Mouse (Mus musculus): ENCODE results near the gene 1700028K03Rik. TPM values are rescaled to one million over a fixed set of nuclear protein-coding genes. Genes with fewer than 3 reads are reported as not detected.
A peak's percentile ranks its signal among the peaks of the same experiment; 100 is the strongest.

1700028K03Rik gene
- polyA plus RNA-seq, 1 experiment from 2014 or later: 0.48 TPM

DNA sequence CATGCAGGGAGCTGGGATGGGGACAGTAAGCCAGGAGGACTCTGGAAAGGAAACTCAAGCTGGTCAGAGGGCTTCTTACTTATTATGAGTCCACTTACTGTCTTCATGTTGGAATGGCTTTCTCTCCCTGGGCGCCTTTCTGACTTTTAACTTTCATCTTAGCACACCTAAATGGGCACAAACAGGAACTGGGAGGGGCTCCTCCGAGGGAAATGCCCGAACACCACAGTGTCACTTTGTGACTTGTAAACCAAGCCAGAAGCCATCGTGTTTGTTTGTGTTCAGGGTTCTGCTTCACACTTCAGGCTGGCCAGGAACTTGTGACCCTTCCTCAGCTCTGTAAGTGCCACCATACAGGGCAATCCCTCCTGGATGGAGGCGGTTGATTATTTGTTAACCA lies 19.8 kb downstream of the 1700028K03Rik start:
- ATAC-seq (ENCODE audit: low FRiP score): no peak
- H3K4me2 ChIP-seq (replicated peaks; ENCODE audit: low read depth, low read length): no peak overlapping the region
- 87% methylated on average over 5 of the region's 5 CpGs for WGBS

DNA sequence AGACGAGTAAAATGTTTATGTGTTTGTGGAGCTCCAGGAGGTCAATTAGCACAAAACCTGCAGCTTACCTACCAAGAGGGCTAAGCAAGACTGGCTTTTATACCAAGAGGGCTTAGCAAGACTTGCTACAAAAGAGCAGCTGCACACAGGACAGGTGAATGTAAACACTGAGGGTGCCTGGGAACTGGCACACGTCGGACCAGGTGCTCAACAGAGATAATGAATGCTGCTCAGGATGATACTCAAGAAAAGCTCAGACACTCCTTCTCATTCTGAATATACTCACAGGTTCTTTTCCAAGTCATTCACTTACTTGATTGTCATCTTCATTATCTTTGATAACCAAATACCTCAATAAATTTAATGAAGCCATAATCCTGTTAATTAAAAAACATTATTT lies 22.5 kb downstream of the 1700028K03Rik start:
- WGBS: 86% methylated on average over 3 of the region's 3 CpGs
- no peak for ATAC-seq (ENCODE audit: low FRiP score)
- H3K4me2 ChIP-seq (replicated peaks; ENCODE audit: low read depth, low read length): no peak overlapping the region

More for the DNA sequence above, 19.8 kb downstream of the 1700028K03Rik start:
- Histone ChIP-seq H3K4me3 (ENCODE audit: low read depth, low read length) (no peak overlapping the region), H3K9me3 (ENCODE audit: control insufficient read depth, low read length) (no peaks in the 10 kb centered on the region), H3K27me3 (ENCODE audit: control insufficient read depth, insufficient read depth, low read length) (no peaks in the 10 kb centered on the region), H3K4me1 (replicated peaks; ENCODE audit: control insufficient read depth, insufficient read depth, low read length) (no peaks in the 10 kb centered on the region), H3K9ac (ENCODE audit: low read depth, low read length) (no peak overlapping the region), H3K27ac (ENCODE audit: low read depth, low read length) (no peak overlapping the region), H3K36me3 (ENCODE audit: control insufficient read depth, insufficient read depth, low read length) (no peaks in the 10 kb centered on the region)
- no peak for DNase-seq (ENCODE audit: low spot score)

DNA sequence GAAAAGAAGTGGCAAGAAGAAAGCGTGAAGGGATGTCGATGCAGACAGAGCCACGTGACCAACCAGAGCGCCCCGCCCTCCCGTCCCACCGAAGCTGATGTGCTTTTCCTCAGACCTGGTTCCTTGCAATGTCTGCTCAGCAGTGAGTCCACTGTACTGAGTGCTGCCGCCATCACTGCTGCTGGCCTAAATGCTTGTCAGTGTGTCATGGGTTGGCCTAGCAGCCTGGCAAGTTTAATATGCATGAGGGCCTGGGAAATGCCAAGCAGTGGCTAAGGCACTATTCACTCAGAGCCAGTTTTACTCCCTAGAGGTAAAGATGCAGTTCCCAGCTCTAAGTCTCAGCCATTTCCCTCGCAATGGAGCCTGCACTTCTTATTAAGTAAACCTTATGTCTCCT lies 34.6 kb downstream of the 1700028K03Rik start:
- ATAC-seq (ENCODE audit: low FRiP score) (no peak), DNase-seq (ENCODE audit: low spot score) (no peak)
- H3K27ac ChIP-seq (ENCODE audit: low read depth, low read length): no peak overlapping the region
- no peaks in the 10 kb centered on the region for H3K4me1 ChIP-seq (replicated peaks; ENCODE audit: control insufficient read depth, insufficient read depth, low read length)
- H3K27me3 ChIP-seq (ENCODE audit: control insufficient read depth, insufficient read depth, low read length): no peaks in the 10 kb centered on the region
- H3K9me3 ChIP-seq (ENCODE audit: control insufficient read depth, low read length): no peaks in the 10 kb centered on the region
- 95% methylated on average over 9 of the region's 9 CpGs for WGBS
- no peak overlapping the region for H3K9ac ChIP-seq (ENCODE audit: low read depth, low read length)
- no peak overlapping the region for H3K4me2 ChIP-seq (replicated peaks; ENCODE audit: low read depth, low read length)
- H3K36me3 ChIP-seq (ENCODE audit: control insufficient read depth, insufficient read depth, low read length): no peaks in the 10 kb centered on the region
- no peak overlapping the region for H3K4me3 ChIP-seq (ENCODE audit: low read depth, low read length)

More for the DNA sequence above, 22.5 kb downstream of the 1700028K03Rik start:
- DNase-seq (ENCODE audit: low spot score): no peak
- Histone ChIP-seq H3K9ac (ENCODE audit: low read depth, low read length) (no peak overlapping the region), H3K4me1 (replicated peaks; ENCODE audit: control insufficient read depth, insufficient read depth, low read length) (no peaks in the 10 kb centered on the region), H3K27ac (ENCODE audit: low read depth, low read length) (no peak overlapping the region), H3K9me3 (ENCODE audit: control insufficient read depth, low read length) (no peaks in the 10 kb centered on the region), H3K27me3 (ENCODE audit: control insufficient read depth, insufficient read depth, low read length) (no peaks in the 10 kb centered on the region), H3K4me3 (ENCODE audit: low read depth, low read length) (no peak overlapping the region), H3K36me3 (ENCODE audit: control insufficient read depth, insufficient read depth, low read length) (0 out of 2 replicates have a peak, but pooled peaks cover 2% of the 10 kb centered on the region)

DNA sequence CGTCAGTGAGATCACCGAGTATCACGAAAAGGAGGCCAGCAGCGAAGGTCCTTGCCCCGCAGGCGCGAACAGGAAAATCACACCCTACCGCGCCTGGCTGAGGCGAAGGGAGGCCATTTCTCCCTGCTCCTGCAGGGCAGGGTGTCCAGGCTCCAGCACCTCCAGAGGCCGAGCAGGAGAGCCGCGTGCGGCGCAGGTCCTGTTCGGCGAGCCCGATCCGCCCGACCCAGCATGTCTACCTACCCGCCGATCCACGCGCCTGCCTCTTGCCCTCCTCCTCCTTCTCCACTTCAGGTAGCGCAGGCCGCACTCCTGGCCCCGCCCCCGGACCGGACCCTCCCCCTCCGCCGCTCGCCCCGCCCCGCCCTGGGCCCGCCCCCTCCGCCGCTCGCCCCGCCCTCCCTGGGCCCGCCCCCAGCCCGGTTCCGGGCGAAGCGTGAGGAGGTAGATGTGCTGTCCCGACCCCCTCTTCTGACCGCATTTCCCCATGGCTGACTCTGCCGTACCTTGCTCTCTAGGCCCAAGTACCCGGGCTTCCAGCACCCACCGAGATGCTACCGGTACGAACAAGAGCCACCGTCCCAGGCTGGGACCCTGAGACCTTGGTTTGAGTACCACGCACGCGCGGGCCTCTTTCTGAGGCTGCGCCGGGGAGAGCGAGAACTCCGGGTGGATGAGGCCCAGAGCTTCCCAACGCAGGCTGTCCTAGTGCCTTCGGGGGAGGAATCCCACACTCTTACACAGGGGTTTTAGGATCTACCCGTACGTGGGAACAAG lies 63.0 kb downstream of the 1700028K03Rik start, which contains the start of the genes Rpap2 and Glmn:
Rpap2 (plus strand) TSS at position 73 of the 777 bp plus-strand sequence.
Glmn (minus strand) TSS at position 588 of the 777 bp plus-strand sequence.
- no peaks in the 10 kb centered on the region for H3K36me3 ChIP-seq (ENCODE audit: control insufficient read depth, insufficient read depth, low read length)
- H3K27me3 ChIP-seq (ENCODE audit: control insufficient read depth, insufficient read depth, low read length): no peaks in the 10 kb centered on the region
- H3K4me1 ChIP-seq (replicated peaks; ENCODE audit: control insufficient read depth, insufficient read depth, low read length): no peaks in the 10 kb centered on the region
- ATAC-seq (ENCODE audit: low FRiP score) (peak; percentile 96), DNase-seq (ENCODE audit: low spot score) (peak; percentile 90)
- H3K4me2 ChIP-seq (replicated peaks; ENCODE audit: low read depth, low read length): peak within 1 kb of the TSS; percentile 50
- whole genome bisulfite sequencing: under 1% methylated on average over 50 of the region's 64 CpGs
- H3K4me3 ChIP-seq (ENCODE audit: low read depth, low read length): peak within 1 kb of the TSS; percentile 67
- H3K27ac ChIP-seq (ENCODE audit: low read depth, low read length): peak within 1 kb of the TSS; percentile 79
- peak within 1 kb of the TSS; percentile 81 for H3K9ac ChIP-seq (ENCODE audit: low read depth, low read length)
- H3K9me3 ChIP-seq (ENCODE audit: control insufficient read depth, low read length): no peaks in the 10 kb centered on the region

DNA sequence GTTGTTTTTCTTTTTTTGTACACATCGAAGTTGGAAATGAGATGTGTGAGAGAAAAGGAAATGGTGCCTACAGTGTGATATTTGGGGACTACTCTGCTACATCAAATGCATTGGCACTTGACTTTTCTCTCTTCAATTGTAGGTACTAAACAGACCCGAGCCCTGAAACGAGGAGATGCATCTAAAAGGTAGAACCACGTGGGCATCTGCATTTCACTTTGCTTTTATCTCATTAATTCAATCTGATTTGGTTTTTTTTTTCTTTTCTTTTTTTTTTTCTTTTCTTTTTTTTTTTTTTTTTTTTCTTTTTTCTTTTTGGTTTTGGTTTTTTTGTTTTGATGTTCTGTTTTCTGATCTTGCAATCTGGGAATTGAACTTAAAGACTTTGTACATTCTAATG lies 63.9 kb downstream of the 1700028K03Rik start:
- Histone ChIP-seq H3K9ac (ENCODE audit: low read depth, low read length) (no peak overlapping the region; the same call in 1 of the 2 replicates), H3K27ac (ENCODE audit: low read depth, low read length) (no peak overlapping the region), H3K4me2 (replicated peaks; ENCODE audit: low read depth, low read length) (no peak overlapping the region), H3K36me3 (ENCODE audit: control insufficient read depth, insufficient read depth, low read length) (no peaks in the 10 kb centered on the region), H3K4me3 (ENCODE audit: low read depth, low read length) (peak overlapping the region; percentile 67), H3K4me1 (replicated peaks; ENCODE audit: control insufficient read depth, insufficient read depth, low read length) (no peaks in the 10 kb centered on the region), H3K27me3 (ENCODE audit: control insufficient read depth, insufficient read depth, low read length) (no peaks in the 10 kb centered on the region), H3K9me3 (ENCODE audit: control insufficient read depth, low read length) (no peaks in the 10 kb centered on the region)
- no peak for ATAC-seq (ENCODE audit: low FRiP score)
- DNase-seq (ENCODE audit: low spot score): peak; percentile 13
- WGBS: 21% methylated on average over 4 of the region's 4 CpGs

Other genes with a start within 250 kb of the 1700028K03Rik start
- 7.5 and 9.6 TPM in 2 replicates for gene Tgfbr3, start 245.1 kb upstream of the 1700028K03Rik start, polyA plus RNA-seq (2014; fragmentation: Nextera tagmentation; extraction: Ambion mirVana)
- gene Brdt, start 203.6 kb upstream of the 1700028K03Rik start, polyA plus RNA-seq (2014; fragmentation: Nextera tagmentation; extraction: Ambion mirVana): 1.2 and 2.1 TPM in 2 replicates
- gene Ephx4, start 132.0 kb upstream of the 1700028K03Rik start, polyA plus RNA-seq (2014; fragmentation: Nextera tagmentation; extraction: Ambion mirVana): 1.1 and 2.4 TPM in 2 replicates
- not detected in 2 replicates for gene Lpcat2b, start 103.2 kb upstream of the 1700028K03Rik start, polyA plus RNA-seq (2014; fragmentation: Nextera tagmentation; extraction: Ambion mirVana)
- 7.5 and 11.7 TPM in 2 replicates for gene Btbd8, start 96.7 kb upstream of the 1700028K03Rik start, polyA plus RNA-seq (2014; fragmentation: Nextera tagmentation; extraction: Ambion mirVana)
- gene Gm42669, start 27.1 kb upstream of the 1700028K03Rik start, polyA plus RNA-seq (2014; fragmentation: Nextera tagmentation; extraction: Ambion mirVana): 0.28 and 0.57 TPM in 2 replicates
- 21.3 and 23.2 TPM in 2 replicates for gene Rpap2, start 62.7 kb downstream of the 1700028K03Rik start, polyA plus RNA-seq (2014; fragmentation: Nextera tagmentation; extraction: Ambion mirVana)
- 34.7 and 34.9 TPM in 2 replicates for gene Glmn, start 63.2 kb downstream of the 1700028K03Rik start, polyA plus RNA-seq (2014; fragmentation: Nextera tagmentation; extraction: Ambion mirVana)
- 0.07 and 0.12 TPM in 2 replicates for gene Gfi1, start 191.3 kb downstream of the 1700028K03Rik start, polyA plus RNA-seq (2014; fragmentation: Nextera tagmentation; extraction: Ambion mirVana)